Mouse (Mus musculus) liver, postnatal 0 days (tissue): ENCODE data around the gene Antxr2.

Experiments
- CTCF ChIP-seq: sonication (generic); IDR thresholded peaks from 2 replicates; pipeline ENCODE4 v1.5.1; 2016; ENCODE audit warnings: antibody characterized with exemption, low read depth
- EP300 ChIP-seq: IDR thresholded peaks from 2 replicates; pipeline ENCODE4 v1.6.1; 2016; ENCODE audit warnings: antibody characterized with exemption, low read depth, mild to moderate bottlenecking

- no peak for TF ChIP-seq EP300
- TF ChIP-seq CTCF = no peak
These were observed 12.7 kb downstream of the Antxr2 start for GRCm38 (mm10) chr5:98018162-98018561.
